7 mouse cellular contexts compared by ENCODE assay signal in the genomic region with DNA sequence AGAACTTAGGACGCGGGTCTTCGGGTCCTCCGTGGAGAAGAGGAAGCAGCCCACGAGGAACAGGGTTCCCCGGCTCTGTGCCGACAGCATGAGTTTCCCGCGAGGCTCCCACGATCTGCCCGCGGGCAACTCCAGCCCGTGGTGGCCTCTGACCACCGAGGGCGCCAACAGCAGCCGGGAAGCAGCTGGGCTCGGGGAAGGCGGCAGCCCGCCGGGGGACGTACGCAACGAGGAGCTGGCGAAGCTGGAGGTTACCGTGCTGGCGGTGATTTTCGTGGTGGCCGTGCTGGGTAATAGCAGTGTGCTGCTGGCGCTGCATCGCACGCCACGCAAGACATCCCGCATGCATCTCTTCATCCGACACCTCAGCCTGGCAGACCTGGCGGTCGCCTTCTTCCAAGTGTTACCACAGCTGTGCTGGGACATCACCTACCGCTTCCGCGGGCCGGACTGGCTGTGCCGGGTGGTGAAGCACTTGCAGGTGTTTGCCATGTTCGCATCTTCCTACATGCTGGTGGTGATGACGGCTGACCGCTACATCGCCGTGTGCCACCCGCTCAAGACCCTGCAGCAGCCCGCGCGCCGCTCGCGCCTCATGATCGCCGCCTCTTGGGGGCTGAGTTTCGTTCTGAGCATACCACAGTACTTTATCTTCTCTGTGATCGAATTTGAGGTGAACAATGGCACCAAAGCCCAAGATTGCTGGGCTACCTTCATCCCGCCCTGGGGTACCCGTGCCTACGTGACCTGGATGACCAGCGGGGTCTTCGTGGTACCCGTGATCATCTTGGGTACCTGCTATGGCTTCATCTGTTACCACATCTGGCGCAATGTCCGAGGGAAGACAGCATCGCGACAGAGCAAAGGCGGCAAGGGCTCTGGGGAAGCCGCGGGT. TPM values are rescaled to one million over a fixed set of nuclear protein-coding genes. Genes with fewer than 3 reads are reported as not detected.
DNase-seq lines count a peak whose midpoint lies in the region; ATAC-seq lines count a peak whose summit lies in the region.

No protein-coding gene starts in this region.

- no peak overlapping the region for H3K27ac ChIP-seq in heart, embryonic 13.5 days (replicated peaks)

- peak overlapping the region; percentile 67 for H3K9ac ChIP-seq in heart, embryonic 13.5 days

- H3K36me3 ChIP-seq in heart, embryonic 13.5 days, result no peaks in the 10 kb centered on the region

- H3K27me3 ChIP-seq in heart, embryonic 13.5 days (replicated peaks), result peaks cover 49% of the 10 kb centered on the region

- 2% methylated on average over 70 of the region's 70 CpGs for WGBS in heart, embryonic 13.5 days

- peak overlapping the region; percentile 95 for H3K4me2 ChIP-seq in heart, embryonic 13.5 days

- peaks cover 19% of the 10 kb centered on the region for H3K4me1 ChIP-seq in heart, embryonic 13.5 days

- no peaks in the 10 kb centered on the region for H3K9me3 ChIP-seq in heart, embryonic 13.5 days

- no peak for ATAC-seq in heart, embryonic 13.5 days (ENCODE audit: extremely low read depth, insufficient number of reproducible peaks, low FRiP score, low TSS enrichment)
- peak; percentile 16; the same call in 1 of the 2 replicates for ATAC-seq in megakaryocyte, adult 5-6 weeks (ENCODE audit: poor library complexity, severe bottlenecking)

- peak overlapping the region; percentile 56 for H3K4me3 ChIP-seq in heart, embryonic 13.5 days

- DNase-seq in urinary bladder, adult 2 months (ENCODE audit: low spot score), result peak; percentile 24
- DNase-seq in urinary bladder, postnatal 14 days (ENCODE audit: low spot score), result no peak
- DNase-seq in embryo, embryonic 11.5 days (ENCODE audit: low read depth, low spot score), result peak; percentile 22
- DNase-seq in kidney, postnatal 4 days, result peak; percentile 48 to 64
- peak; percentile 48 for DNase-seq in right cerebral cortex, postnatal 4 days

RNA-seq across cellular contexts. Expression of a gene that starts 0.7 kb away (rescaled TPM):
- 26.2 and 31.1 TPM in 2 replicates for polyA plus RNA-seq in urinary bladder, adult 2 months (2012; rRNA removed)
- polyA plus RNA-seq in heart, embryonic 13.5 days (2015; fragmentation: Nextera tagmentation; extraction: Ambion mirVana), result 0.12 and 0.38 TPM in 2 replicates
- not detected in 2 replicates for total RNA-seq in megakaryocyte, adult 5-6 weeks (2015)
- total RNA-seq in megakaryocyte, adult 5-6 weeks (2017), result not detected in 2 replicates

Comparison
In these comparisons a context has a peak if more than half of its experiments do, and no peak if none do; other contexts are left out.
1. RNA of a gene that starts 0.7 kb away (polyA plus RNA-seq): 26.2 to 31.1 TPM in urinary bladder, adult 2 months; 0.12 to 0.38 TPM in heart, embryonic 13.5 days; every median in the first group is over 10 times any median in the second.